Mouse (Mus musculus) megakaryocyte-erythroid progenitor cell, adult 5 weeks (primary cell): ENCODE results near the gene Cplx2. TPM values are rescaled to one million over a fixed set of nuclear protein-coding genes. Genes with fewer than 3 reads are reported as not detected.

Experiments
- polyA plus RNA-seq: library from polyadenylated mRNA; stranded (reverse); fragments of >175 nt; gene quantifications from 2 replicates; pipeline ENCODE4 v1.2.3, GENCODE M21; 2012

Cplx2 gene
- polyA plus RNA-seq: 8.0 and 8.8 TPM in 2 replicates

DNA sequence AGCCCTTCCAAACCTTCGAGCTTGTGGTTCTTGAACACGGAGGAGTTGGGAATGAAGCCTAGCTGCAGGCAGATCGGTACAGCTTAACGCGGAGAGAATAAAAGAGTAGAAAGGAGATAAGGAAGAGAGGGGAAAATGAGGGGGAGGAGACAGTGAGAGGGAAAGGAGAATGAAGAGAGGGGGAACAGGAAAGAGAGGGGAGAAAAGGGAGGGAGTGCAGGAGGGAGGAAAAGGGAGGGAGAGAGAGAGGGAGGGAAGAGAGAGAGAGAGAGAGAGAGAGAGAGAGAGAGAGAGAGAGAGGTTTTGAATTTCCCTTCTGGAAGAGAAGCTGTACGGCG lies at the start of gene Cplx2:
TSS of gene Cplx2 (plus strand) at position 301 of the 338 bp plus-strand sequence.

Other genes starting within 250 kb of the Cplx2 start
- 1.2 and 1.5 TPM in 2 replicates for gene Hrh2, start 179.2 kb upstream of the Cplx2 start, polyA plus RNA-seq
- gene Thoc3, start 97.5 kb downstream of the Cplx2 start, polyA plus RNA-seq: 110 and 135 TPM in 2 replicates
- gene Simc1, start 132.4 kb downstream of the Cplx2 start, polyA plus RNA-seq: 1.2 and 3.5 TPM in 2 replicates
- 31.2 and 34.3 TPM in 2 replicates for gene 4833439L19Rik, start 194.1 kb downstream of the Cplx2 start, polyA plus RNA-seq
- 11.3 and 12.8 TPM in 2 replicates for gene Arl10, start 203.7 kb downstream of the Cplx2 start, polyA plus RNA-seq
- 50.1 and 65.2 TPM in 2 replicates for gene Nop16, start 218.7 kb downstream of the Cplx2 start, polyA plus RNA-seq
- gene Higd2a, start 218.9 kb downstream of the Cplx2 start, polyA plus RNA-seq: 57.0 and 57.7 TPM in 2 replicates
- gene Cltb, start 240.0 kb downstream of the Cplx2 start, polyA plus RNA-seq: 43.2 and 64.2 TPM in 2 replicates